Mouse (Mus musculus): ENCODE results near the gene Vpreb2. TPM values are rescaled to one million over a fixed set of nuclear protein-coding genes. Genes with fewer than 3 reads are reported as not detected.
A peak's percentile ranks its signal among the peaks of the same experiment; 100 is the strongest.

Vpreb2 gene
- polyA plus RNA-seq (2014; fragmentation: Nextera tagmentation; extraction: Ambion mirVana), result not detected in 2 replicates

GRCm38 (mm10) chr16:17980128-17980527, at the start of gene Vpreb2:
Vpreb2 (plus strand) TSS chr16:17980428.
- H3K27ac ChIP-seq (ENCODE audit: low read depth, low read length), result no peak within 1 kb of the TSS
- WGBS, result 67% methylated on average over 1 of the region's 1 CpGs

DNA sequence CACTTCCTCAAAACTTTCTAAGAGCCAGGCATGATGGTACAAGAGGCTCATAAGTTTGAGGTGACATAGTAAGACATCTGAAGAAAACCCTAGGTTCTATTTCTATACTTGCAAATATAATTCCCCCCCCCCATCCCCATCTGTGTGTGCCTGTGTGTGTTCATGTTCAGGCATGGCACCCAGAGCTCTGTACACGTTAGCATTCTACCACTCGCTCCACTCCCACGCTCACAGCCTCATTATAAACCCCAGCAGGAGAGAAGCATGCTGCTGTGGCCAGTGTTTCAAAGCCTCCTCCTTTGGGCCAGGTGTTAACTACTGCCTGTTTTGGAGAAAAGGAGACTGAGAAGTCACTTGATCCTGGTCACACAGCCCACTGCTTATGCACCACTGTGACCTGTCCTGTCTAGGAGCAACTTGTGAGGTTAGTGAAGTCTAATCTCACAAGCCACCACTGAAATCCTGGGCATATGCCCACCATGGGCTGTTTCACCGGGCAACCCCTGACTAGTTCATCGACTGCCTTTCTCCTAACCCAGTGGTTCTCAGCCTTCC, 48.2 kb upstream of the Vpreb2 start:
- peak; percentile 51 for DNase-seq (ENCODE audit: low spot score, missing footprints)
- H3K27ac ChIP-seq (ENCODE audit: low read depth, low read length), result no peak overlapping the region

More at GRCm38 (mm10) chr16:17980128-17980527, at the start of gene Vpreb2:
- no peak for DNase-seq (ENCODE audit: low spot score, missing footprints)
- Histone ChIP-seq H3K4me1 (ENCODE audit: control insufficient read depth, insufficient read depth, low read length) (no peaks in the 10 kb centered on the region), H3K9ac (ENCODE audit: low read length) (no peak within 1 kb of the TSS), H3K36me3 (ENCODE audit: control insufficient read depth, insufficient read depth, low read length) (no peaks in the 10 kb centered on the region), H3K27me3 (ENCODE audit: control insufficient read depth, insufficient read depth, low read length) (no peaks in the 10 kb centered on the region), H3K4me2 (no peak within 1 kb of the TSS), H3K4me3 (ENCODE audit: low read depth, low read length) (no peak within 1 kb of the TSS), H3K9me3 (ENCODE audit: control insufficient read depth, low read length) (no peaks in the 10 kb centered on the region)
- ATAC-seq (ENCODE audit: low FRiP score), result no peak

GRCm38 (mm10) chr16:17933594-17934444, 46.4 kb upstream of the Vpreb2 start:
- Histone ChIP-seq H3K4me2 (no peak overlapping the region), H3K9me3 (ENCODE audit: control insufficient read depth, low read length) (no peaks in the 10 kb centered on the region), H3K4me3 (ENCODE audit: low read depth, low read length) (no peak overlapping the region), H3K27me3 (ENCODE audit: control insufficient read depth, insufficient read depth, low read length) (peaks cover 2% of the 10 kb centered on the region; the same call in 1 of the 2 replicates), H3K27ac (ENCODE audit: low read depth, low read length) (no peak overlapping the region), H3K4me1 (ENCODE audit: control insufficient read depth, insufficient read depth, low read length) (peaks cover 3% of the 10 kb centered on the region), H3K9ac (ENCODE audit: low read length) (no peak overlapping the region), H3K36me3 (ENCODE audit: control insufficient read depth, insufficient read depth, low read length) (no peaks in the 10 kb centered on the region)
- ATAC-seq (ENCODE audit: low FRiP score) (no peak), DNase-seq (ENCODE audit: low spot score, missing footprints) (peak; percentile 19)
- WGBS, result 73% methylated on average over 9 of the region's 9 CpGs

More for the DNA sequence above, 48.2 kb upstream of the Vpreb2 start:
- Histone ChIP-seq H3K4me1 (ENCODE audit: control insufficient read depth, insufficient read depth, low read length) (peaks cover 13% of the 10 kb centered on the region), H3K36me3 (ENCODE audit: control insufficient read depth, insufficient read depth, low read length) (no peaks in the 10 kb centered on the region), H3K4me3 (ENCODE audit: low read depth, low read length) (no peak overlapping the region), H3K9ac (ENCODE audit: low read length) (no peak overlapping the region), H3K27me3 (ENCODE audit: control insufficient read depth, insufficient read depth, low read length) (peaks cover 2% of the 10 kb centered on the region; the same call in 1 of the 2 replicates), H3K9me3 (ENCODE audit: control insufficient read depth, low read length) (no peaks in the 10 kb centered on the region), H3K4me2 (no peak overlapping the region)
- no peak for ATAC-seq (ENCODE audit: low FRiP score)
- WGBS, result 81% methylated on average over 5 of the region's 5 CpGs

DNA sequence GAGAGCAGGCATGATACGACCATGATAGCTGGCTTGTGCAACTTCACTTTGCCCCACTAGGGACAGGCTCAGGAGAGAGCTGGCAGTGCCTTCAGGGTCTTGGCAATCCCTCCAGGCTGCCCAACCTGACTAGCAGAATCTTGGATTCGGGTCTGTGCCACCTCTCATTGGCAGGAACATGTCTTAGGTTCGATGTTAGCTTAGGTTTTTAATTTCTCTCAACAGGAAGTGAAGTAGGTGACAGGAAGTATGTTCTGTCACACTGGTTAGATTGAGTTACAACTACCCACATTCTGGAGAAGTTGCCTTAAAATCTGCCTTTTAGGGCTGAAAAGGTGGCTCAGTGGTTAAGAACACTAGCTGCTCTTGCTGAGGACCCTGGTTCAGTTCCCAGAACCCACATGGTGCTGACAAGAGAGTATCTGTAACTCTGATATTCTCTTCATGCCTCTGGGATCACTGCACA, 45.8 kb upstream of the Vpreb2 start:
- no peaks in the 10 kb centered on the region for H3K9me3 ChIP-seq (ENCODE audit: control insufficient read depth, low read length)
- peaks cover 2% of the 10 kb centered on the region; the same call in 1 of the 2 replicates for H3K27me3 ChIP-seq (ENCODE audit: control insufficient read depth, insufficient read depth, low read length)
- H3K4me3 ChIP-seq (ENCODE audit: low read depth, low read length), result no peak overlapping the region
- no peak overlapping the region for H3K27ac ChIP-seq (ENCODE audit: low read depth, low read length)
- DNase-seq (ENCODE audit: low spot score, missing footprints) (peak; percentile 56), ATAC-seq (ENCODE audit: low FRiP score) (no peak)
- no peak overlapping the region for H3K9ac ChIP-seq (ENCODE audit: low read length)
- no peaks in the 10 kb centered on the region; the same call in 1 of the 2 replicates for H3K4me1 ChIP-seq (ENCODE audit: control insufficient read depth, insufficient read depth, low read length)
- WGBS, result 73% methylated on average over 3 of the region's 3 CpGs
- H3K36me3 ChIP-seq (ENCODE audit: control insufficient read depth, insufficient read depth, low read length), result no peaks in the 10 kb centered on the region
- H3K4me2 ChIP-seq, result no peak overlapping the region

GRCm38 (mm10) chr16:17936776-17937175, 43.5 kb upstream of the Vpreb2 start:
- Histone ChIP-seq H3K27me3 (ENCODE audit: control insufficient read depth, insufficient read depth, low read length) (peaks cover 2% of the 10 kb centered on the region; the same call in 1 of the 2 replicates), H3K9ac (ENCODE audit: low read length) (no peak overlapping the region), H3K4me1 (ENCODE audit: control insufficient read depth, insufficient read depth, low read length) (no peaks in the 10 kb centered on the region; the same call in 1 of the 2 replicates), H3K4me3 (ENCODE audit: low read depth, low read length) (no peak overlapping the region), H3K27ac (ENCODE audit: low read depth, low read length) (no peak overlapping the region), H3K9me3 (ENCODE audit: control insufficient read depth, low read length) (no peaks in the 10 kb centered on the region), H3K4me2 (no peak overlapping the region), H3K36me3 (ENCODE audit: control insufficient read depth, insufficient read depth, low read length) (no peaks in the 10 kb centered on the region)
- DNase-seq (ENCODE audit: low spot score, missing footprints), result peak; percentile 51
- 79% methylated on average over 10 of the region's 10 CpGs for WGBS
- ATAC-seq (ENCODE audit: low FRiP score), result no peak

GRCm38 (mm10) chr16:17938187-17938586, 42.0 kb upstream of the Vpreb2 start:
- Histone ChIP-seq H3K36me3 (ENCODE audit: control insufficient read depth, insufficient read depth, low read length) (no peaks in the 10 kb centered on the region), H3K9me3 (ENCODE audit: control insufficient read depth, low read length) (no peaks in the 10 kb centered on the region), H3K4me1 (ENCODE audit: control insufficient read depth, insufficient read depth, low read length) (no peaks in the 10 kb centered on the region; the same call in 1 of the 2 replicates), H3K27ac (ENCODE audit: low read depth, low read length) (no peak overlapping the region), H3K27me3 (ENCODE audit: control insufficient read depth, insufficient read depth, low read length) (peaks cover 2% of the 10 kb centered on the region; the same call in 1 of the 2 replicates), H3K9ac (ENCODE audit: low read length) (no peak overlapping the region), H3K4me2 (no peak overlapping the region), H3K4me3 (ENCODE audit: low read depth, low read length) (no peak overlapping the region)
- WGBS, result 79% methylated on average over 7 of the region's 7 CpGs
- ATAC-seq (ENCODE audit: low FRiP score), result no peak
- no peak for DNase-seq (ENCODE audit: low spot score, missing footprints)

- 14% methylated on average over 7 of the region's 7 CpGs for WGBS
- Histone ChIP-seq H3K27me3 (ENCODE audit: control insufficient read depth, insufficient read depth, low read length) (0 out of 2 replicates have a peak, but pooled peaks cover 2% of the 10 kb centered on the region), H3K9ac (ENCODE audit: low read length) (no peak overlapping the region), H3K4me3 (ENCODE audit: low read depth, low read length) (no peak overlapping the region), H3K4me1 (ENCODE audit: control insufficient read depth, insufficient read depth, low read length) (no peaks in the 10 kb centered on the region; the same call in 1 of the 2 replicates), H3K4me2 (no peak overlapping the region), H3K9me3 (ENCODE audit: control insufficient read depth, low read length) (no peaks in the 10 kb centered on the region), H3K27ac (ENCODE audit: low read depth, low read length) (no peak overlapping the region), H3K36me3 (ENCODE audit: control insufficient read depth, insufficient read depth, low read length) (no peaks in the 10 kb centered on the region)
- DNase-seq (ENCODE audit: low spot score, missing footprints), result peak; percentile 94
- ATAC-seq (ENCODE audit: low FRiP score), result peak; percentile 84
These were observed 41.4 kb upstream of the Vpreb2 start for GRCm38 (mm10) chr16:17938821-17939220.

DNA sequence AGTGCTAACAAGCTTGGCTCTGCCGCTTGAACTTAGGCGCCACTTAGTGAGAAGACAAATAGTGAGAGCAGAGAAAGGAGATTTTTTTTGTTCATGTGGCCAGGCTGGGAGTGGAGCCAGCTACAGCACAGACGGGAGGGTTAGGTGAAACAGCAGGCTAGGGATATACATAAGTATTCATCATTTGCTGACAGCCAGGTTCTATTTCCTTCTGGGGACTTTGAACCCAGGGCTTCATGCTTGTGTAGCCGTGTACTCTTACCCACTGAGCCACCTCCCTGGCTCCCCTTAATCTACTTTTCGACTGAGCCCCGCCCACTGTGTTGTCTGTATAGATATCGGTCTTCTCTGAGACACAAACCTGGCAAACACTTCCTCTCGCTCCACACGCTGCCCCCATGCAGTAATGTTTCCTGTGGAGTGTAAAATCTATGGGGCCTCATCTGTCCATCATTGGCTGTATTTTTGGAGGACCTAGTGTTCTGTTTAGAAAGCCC, 40.9 kb upstream of the Vpreb2 start:
- no peaks in the 10 kb centered on the region for H3K36me3 ChIP-seq (ENCODE audit: control insufficient read depth, insufficient read depth, low read length)
- no peak overlapping the region for H3K27ac ChIP-seq (ENCODE audit: low read depth, low read length)
- no peak overlapping the region for H3K4me3 ChIP-seq (ENCODE audit: low read depth, low read length)
- H3K4me1 ChIP-seq (ENCODE audit: control insufficient read depth, insufficient read depth, low read length), result no peaks in the 10 kb centered on the region; the same call in 1 of the 2 replicates
- WGBS, result 64% methylated on average over 9 of the region's 9 CpGs
- ATAC-seq (ENCODE audit: low FRiP score), result no peak
- DNase-seq (ENCODE audit: low spot score, missing footprints), result no peak
- H3K9ac ChIP-seq (ENCODE audit: low read length), result no peak overlapping the region
- H3K4me2 ChIP-seq, result no peak overlapping the region
- 0 out of 2 replicates have a peak, but pooled peaks cover 2% of the 10 kb centered on the region for H3K27me3 ChIP-seq (ENCODE audit: control insufficient read depth, insufficient read depth, low read length)
- H3K9me3 ChIP-seq (ENCODE audit: control insufficient read depth, low read length), result no peaks in the 10 kb centered on the region
